In genomic region chr9:108796351-108796981, GRCm38 (mm10) we compare ENCODE assay signal across 9 mouse cellular contexts. TPM values are rescaled to one million over a fixed set of nuclear protein-coding genes. Genes with fewer than 3 reads are reported as not detected.
DNase-seq lines count a peak whose midpoint lies in the region; ATAC-seq and TF ChIP-seq lines count a peak whose summit lies in the region.
"Had no signal": no experiment of that assay in that cellular context is flagged by ENCODE, and none has a peak within 500 bp of the region (broad histone marks: within the 10 kb centered on the region; RNA-seq: fewer than 3 reads in every experiment).

No protein-coding gene starts in this region.

- peak overlapping the region; percentile 56 for H3K4me2 ChIP-seq in intestine, postnatal 0 days (replicated peaks; ENCODE audit: low read depth)

- no peak overlapping the region for H3K4me3 ChIP-seq in spleen, adult 2 months (ENCODE audit: extremely low read depth, insufficient read depth, insufficient read length)
- peak overlapping the region; percentile 17; the same call in 1 of the 2 replicates for H3K4me3 ChIP-seq in intestine, postnatal 0 days (ENCODE audit: low read depth, low read length)
- peak overlapping the region; percentile 58 for H3K4me3 ChIP-seq in testis, adult 2 months (ENCODE audit: control insufficient read depth, low read depth, low read length)

- DNase-seq in heart, adult 18-20 months, result peak; percentile 37 to 47
- no peak for DNase-seq in heart, postnatal 36 days
- DNase-seq in spleen, adult 2 months (ENCODE audit: low read depth in 1 of 2, low spot score in 2 of 2), result no peak
- no peak for DNase-seq in spleen, postnatal 10 days (ENCODE audit: low spot score in 2 of 2)
- DNase-seq in gastrocnemius, adult 8-10 months (ENCODE audit: low spot score in 2 of 2), result no peak
- no peak for DNase-seq in urinary bladder, adult 18-20 months (ENCODE audit: low spot score in 2 of 2)

- H3K27me3 ChIP-seq in spleen, adult 2 months (ENCODE audit: control insufficient read depth, insufficient read depth, low read length), result no peaks in the 10 kb centered on the region
- H3K27me3 ChIP-seq in intestine, postnatal 0 days (replicated peaks; ENCODE audit: control insufficient read depth, insufficient read depth, low read length), result no peaks in the 10 kb centered on the region
- no peaks in the 10 kb centered on the region for H3K27me3 ChIP-seq in testis, adult 2 months (ENCODE audit: control insufficient read depth, insufficient read depth, low read length)

- 0 out of 2 replicates have a peak overlapping the region, but pooled peaks have one; percentile 19 for H3K27ac ChIP-seq in spleen, adult 2 months (ENCODE audit: insufficient read depth, low read length)
- H3K27ac ChIP-seq in intestine, postnatal 0 days (ENCODE audit: low read depth, low read length), result peak overlapping the region; percentile 16; the same call in 1 of the 2 replicates
- H3K27ac ChIP-seq in testis, adult 2 months (ENCODE audit: control insufficient read depth, insufficient read depth, low read depth, low read length), result peak overlapping the region; percentile 71; the same call in 1 of the 2 replicates

- no peak for TF ChIP-seq POLR2A in spleen, adult 2 months (IDR thresholded peaks at IDR 0.05; ENCODE audit: low read depth, low read length)
- no peak for TF ChIP-seq POLR2A in testis, adult 2 months (IDR thresholded peaks at IDR 0.05; ENCODE audit: control insufficient read depth, low read depth, low read length)

- H3K9me3 ChIP-seq in intestine, postnatal 0 days (ENCODE audit: control insufficient read depth), result no peaks in the 10 kb centered on the region

- TF ChIP-seq CTCF in spleen, adult 2 months (IDR thresholded peaks at IDR 0.05; ENCODE audit: extremely low read depth, insufficient read depth, insufficient read length, insufficient replicate concordance), result no peak
- no peak for TF ChIP-seq CTCF in intestine, postnatal 0 days (IDR thresholded peaks at IDR 0.05; ENCODE audit: low read depth)
- TF ChIP-seq CTCF in testis, adult 2 months (IDR thresholded peaks at IDR 0.05; ENCODE audit: control insufficient read depth, insufficient read depth, insufficient replicate concordance, low read depth, low read length), result no peak

- no peak overlapping the region for H3K9ac ChIP-seq in intestine, postnatal 0 days (ENCODE audit: low read depth, low read length)

- H3K36me3 ChIP-seq in spleen, adult 2 months (ENCODE audit: control insufficient read depth, insufficient read depth, low read length), result peaks cover 36% of the 10 kb centered on the region
- H3K36me3 ChIP-seq in intestine, postnatal 0 days (ENCODE audit: control insufficient read depth, insufficient read depth), result peaks cover 34% of the 10 kb centered on the region
- peaks cover 4% of the 10 kb centered on the region for H3K36me3 ChIP-seq in testis, adult 2 months (ENCODE audit: control insufficient read depth, insufficient read depth, low read length)

- ATAC-seq in intestine, postnatal 0 days, result no peak

- intact Hi-C loops in heart, postnatal 36 days (cut with DNase I), result no loop called here

- H3K4me1 ChIP-seq in spleen, adult 2 months (ENCODE audit: control insufficient read depth, insufficient read depth, insufficient read length), result peaks cover 8% of the 10 kb centered on the region
- H3K4me1 ChIP-seq in intestine, postnatal 0 days (replicated peaks; ENCODE audit: control insufficient read depth, insufficient read depth, low read length), result peaks cover 16% of the 10 kb centered on the region; the same call in 1 of the 2 replicates
- peaks cover 7% of the 10 kb centered on the region for H3K4me1 ChIP-seq in testis, adult 2 months (ENCODE audit: control insufficient read depth, insufficient read depth, low read length)

- 85% methylated on average over 4 of the region's 4 CpGs for WGBS in spleen, adult 2 months
- WGBS in intestine, postnatal 0 days, result 74% methylated on average over 4 of the region's 4 CpGs

RNA-seq across cellular contexts. Expression of gene Nckipsd, which starts 11.7 kb away (rescaled TPM):
- total RNA-seq in heart, adult 18-20 months (2021), result 1 to 10 TPM; 8.6 to 9.6 TPM
- 1 to 10 TPM; 7.2 to 9.4 TPM for total RNA-seq in heart, postnatal 36 days (2021)
- 26.4 and 35.1 TPM in 2 replicates for polyA plus RNA-seq in spleen, adult 2 months (2012; rRNA removed)
- polyA plus RNA-seq in intestine, postnatal 0 days (2015; fragmentation: Nextera tagmentation; extraction: Ambion mirVana), result 5.4 and 6.8 TPM in 2 replicates
- polyA plus RNA-seq in testis, adult 2 months (2012; rRNA removed), result 5.6 and 5.9 TPM in 2 replicates
- 1 to 10 TPM; 3.6 to 4.9 (median 4.2) TPM for total RNA-seq in gastrocnemius, adult 8-10 months (2022)

RNA-seq across cellular contexts. Expression of gene Ip6k2, which starts 12.9 kb away (rescaled TPM):
- 10 to 100 TPM; 16.7 to 24.8 TPM for total RNA-seq in heart, adult 18-20 months (2021)
- 10 to 100 TPM; 21.3 to 23.6 TPM for total RNA-seq in heart, postnatal 36 days (2021)
- polyA plus RNA-seq in spleen, adult 2 months (2012; rRNA removed), result 35.9 and 43.2 TPM in 2 replicates
- 28.1 and 31.4 TPM in 2 replicates for polyA plus RNA-seq in intestine, postnatal 0 days (2015; fragmentation: Nextera tagmentation; extraction: Ambion mirVana)
- polyA plus RNA-seq in testis, adult 2 months (2012; rRNA removed), result 49.7 and 54.0 TPM in 2 replicates
- total RNA-seq in gastrocnemius, adult 8-10 months (2022), result 10 to 100 TPM; 12.0 to 15.8 (median 14.2) TPM

RNA-seq across cellular contexts. Expression of gene Celsr3, which starts 29.7 kb away (rescaled TPM):
- under 1 TPM in 1 of 2 experiments, not detected in 1; 0.03 TPM for total RNA-seq in heart, adult 18-20 months (2021)
- total RNA-seq in heart, postnatal 36 days (2021), result under 1 TPM in 1 of 2 experiments, not detected in 1; 0.14 TPM
- polyA plus RNA-seq in spleen, adult 2 months (2012; rRNA removed), result 0.83 and 1.2 TPM in 2 replicates
- polyA plus RNA-seq in intestine, postnatal 0 days (2015; fragmentation: Nextera tagmentation; extraction: Ambion mirVana), result 0.40 and 0.93 TPM in 2 replicates
- 1.2 and 1.3 TPM in 2 replicates for polyA plus RNA-seq in testis, adult 2 months (2012; rRNA removed)
- under 1 TPM in 1 of 4 experiments, not detected in 3; 0.05 TPM for total RNA-seq in gastrocnemius, adult 8-10 months (2022)
- total RNA-seq: hematopoietic stem cell, adult 5-6 weeks had no signal

RNA-seq across cellular contexts. Expression of gene Slc26a6, which starts 56.6 kb away (rescaled TPM):
- 10 to 100 TPM; 19.6 to 19.8 TPM for total RNA-seq in heart, adult 18-20 months (2021)
- 10 to 100 TPM; 26.8 to 29.2 TPM for total RNA-seq in heart, postnatal 36 days (2021)
- 13.0 and 14.9 TPM in 2 replicates for polyA plus RNA-seq in spleen, adult 2 months (2012; rRNA removed)
- 70.8 and 99.5 TPM in 2 replicates for polyA plus RNA-seq in intestine, postnatal 0 days (2015; fragmentation: Nextera tagmentation; extraction: Ambion mirVana)
- 7.2 and 8.4 TPM in 2 replicates for polyA plus RNA-seq in testis, adult 2 months (2012; rRNA removed)
- 10 to 100 TPM; 14.6 to 25.3 (median 16.4) TPM for total RNA-seq in gastrocnemius, adult 8-10 months (2022)

Comparison
In these comparisons a context has a peak if more than half of its experiments do, and no peak if none do; other contexts are left out.
1. DNase-seq: peak in heart, adult 18-20 months (2 of 2); none in heart, postnatal 36 days (0 of 2), spleen, adult 2 months (0 of 2), spleen, postnatal 10 days (0 of 2), gastrocnemius, adult 8-10 months (0 of 2) and urinary bladder, adult 18-20 months (0 of 2).
2. H3K27ac ChIP-seq: peak in every context shown above with its lines; median percentile 71 in testis, adult 2 months; 19 in spleen, adult 2 months; 16 in intestine, postnatal 0 days.